Mouse (Mus musculus): ENCODE measurements around the gene Svbp. TPM values are rescaled to one million over a fixed set of nuclear protein-coding genes. Genes with fewer than 3 reads are reported as not detected.

The Svbp gene
- polyA plus RNA-seq, 1 experiment: 26.4 TPM

- DNase-seq: no peak
- H3K27ac ChIP-seq (ENCODE audit: insufficient read depth, low read length): no peak overlapping the region
- no peak overlapping the region for H3K4me3 ChIP-seq (replicated peaks; ENCODE audit: insufficient read depth, low read depth, low read length)
- no peak for TF ChIP-seq CTCF (IDR thresholded peaks at IDR 0.05; ENCODE audit: borderline replicate concordance, insufficient read depth, low read depth, low read length)
- no peak for TF ChIP-seq POLR2A (IDR thresholded peaks at IDR 0.05; ENCODE audit: borderline replicate concordance, insufficient read depth, low read length)
- no peaks in the 10 kb centered on the region for H3K27me3 ChIP-seq (ENCODE audit: control insufficient read depth, insufficient read depth, low read length)
- WGBS: 90% methylated on average over 7 of the region's 7 CpGs
- no peaks in the 10 kb centered on the region for H3K4me1 ChIP-seq (ENCODE audit: control insufficient read depth, insufficient read depth, low read length)
These were observed 29.2 kb upstream of the Svbp start for GRCm38 (mm10) chr4:119165916-119166315.

GRCm38 (mm10) chr4:119167068-119167467 is 28.0 kb upstream of the Svbp start:
- 94% methylated on average over 4 of the region's 4 CpGs for WGBS
- no peak overlapping the region for H3K4me3 ChIP-seq (replicated peaks; ENCODE audit: insufficient read depth, low read depth, low read length)
- H3K4me1 ChIP-seq (ENCODE audit: control insufficient read depth, insufficient read depth, low read length): no peaks in the 10 kb centered on the region
- no peak for DNase-seq
- H3K27me3 ChIP-seq (ENCODE audit: control insufficient read depth, insufficient read depth, low read length): no peaks in the 10 kb centered on the region
- TF ChIP-seq POLR2A (IDR thresholded peaks at IDR 0.05; ENCODE audit: borderline replicate concordance, insufficient read depth, low read length): no peak
- no peak for TF ChIP-seq CTCF (IDR thresholded peaks at IDR 0.05; ENCODE audit: borderline replicate concordance, insufficient read depth, low read depth, low read length)
- no peak overlapping the region for H3K27ac ChIP-seq (ENCODE audit: insufficient read depth, low read length)

DNA sequence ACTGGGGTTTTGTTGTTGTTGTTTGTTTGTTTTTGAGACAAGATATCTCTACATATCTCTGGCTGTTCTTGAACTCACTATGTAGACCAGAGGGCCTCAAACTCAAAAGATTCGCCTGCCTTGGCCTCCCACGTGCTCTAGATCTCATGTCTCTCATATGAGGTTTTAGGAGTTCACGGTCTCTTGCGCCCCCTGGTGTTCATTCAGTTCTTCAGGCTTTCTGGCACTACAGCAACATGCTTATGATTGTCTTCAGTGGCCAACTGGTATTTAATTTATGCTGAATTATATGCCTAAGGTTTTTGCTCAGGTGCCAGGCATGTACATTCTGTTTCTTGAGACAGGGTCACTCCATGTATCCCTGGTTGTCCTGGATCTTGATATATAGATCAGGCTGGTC is 27.4 kb upstream of the Svbp start:
- no peak overlapping the region for H3K4me3 ChIP-seq (replicated peaks; ENCODE audit: insufficient read depth, low read depth, low read length)
- 5% methylated on average over 4 of the region's 4 CpGs for WGBS
- no peaks in the 10 kb centered on the region for H3K4me1 ChIP-seq (ENCODE audit: control insufficient read depth, insufficient read depth, low read length)
- no peaks in the 10 kb centered on the region for H3K27me3 ChIP-seq (ENCODE audit: control insufficient read depth, insufficient read depth, low read length)
- DNase-seq: peak; percentile 76 to 82
- no peak for TF ChIP-seq POLR2A (IDR thresholded peaks at IDR 0.05; ENCODE audit: borderline replicate concordance, insufficient read depth, low read length)
- peak; percentile 83 for TF ChIP-seq CTCF (IDR thresholded peaks at IDR 0.05; ENCODE audit: borderline replicate concordance, insufficient read depth, low read depth, low read length)
- H3K27ac ChIP-seq (ENCODE audit: insufficient read depth, low read length): no peak overlapping the region

DNA sequence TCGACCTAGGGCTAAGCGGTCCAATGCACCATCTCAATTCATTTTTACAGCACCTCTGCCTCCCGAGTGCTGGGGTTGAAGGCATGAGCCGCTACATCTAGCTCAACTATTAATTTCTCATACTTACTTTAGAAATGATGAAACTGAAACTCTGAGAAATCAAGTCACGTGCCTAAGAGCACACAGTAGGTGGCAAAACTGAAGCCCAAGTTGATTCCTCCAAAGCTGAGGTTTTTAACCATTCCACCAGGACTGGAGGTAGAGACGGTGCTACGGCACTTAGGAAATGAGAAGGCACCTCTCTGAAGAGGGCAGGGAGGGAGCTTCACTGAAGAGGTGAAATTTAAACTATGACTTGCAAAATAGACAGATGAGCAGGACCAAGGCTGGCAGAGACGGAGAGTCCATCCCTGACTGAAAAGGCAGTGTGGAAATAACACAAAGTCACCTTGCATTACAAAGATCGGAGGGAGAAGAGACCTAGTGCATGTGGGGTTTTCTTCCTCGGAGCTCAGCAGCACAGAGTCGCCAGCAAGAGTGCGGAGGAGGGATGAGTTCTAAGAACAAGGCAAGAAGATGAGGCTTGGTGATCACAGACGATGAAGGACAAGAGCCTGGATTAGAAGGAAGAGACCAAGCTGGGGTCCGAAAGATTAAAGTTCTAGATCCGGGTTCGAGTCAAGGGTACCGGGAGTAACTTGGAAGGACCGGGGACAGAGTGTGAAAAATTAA is 22.0 kb upstream of the Svbp start:
- DNase-seq: no peak
- Histone ChIP-seq H3K4me1 (ENCODE audit: control insufficient read depth, insufficient read depth, low read length) (no peaks in the 10 kb centered on the region), H3K27ac (ENCODE audit: insufficient read depth, low read length) (peak overlapping the region; percentile 88; the same call in 1 of the 2 replicates), H3K4me3 (replicated peaks; ENCODE audit: insufficient read depth, low read depth, low read length) (peak overlapping the region; percentile 96), H3K27me3 (ENCODE audit: control insufficient read depth, insufficient read depth, low read length) (no peaks in the 10 kb centered on the region)
- TF ChIP-seq POLR2A (IDR thresholded peaks at IDR 0.05; ENCODE audit: borderline replicate concordance, insufficient read depth, low read length): no peak
- TF ChIP-seq CTCF (IDR thresholded peaks at IDR 0.05; ENCODE audit: borderline replicate concordance, insufficient read depth, low read depth, low read length): no peak
- WGBS: 28% methylated on average over 18 of the region's 18 CpGs

GRCm38 (mm10) chr4:119173851-119174453 is 21.2 kb upstream of the Svbp start, which contains the start of gene Zfp691:
TSS of gene Zfp691 (minus strand) at chr4:119174195.
- WGBS: under 1% methylated on average over 40 of the region's 40 CpGs
- no peaks in the 10 kb centered on the region for H3K27me3 ChIP-seq (ENCODE audit: control insufficient read depth, insufficient read depth, low read length)
- H3K4me3 ChIP-seq (replicated peaks; ENCODE audit: insufficient read depth, low read depth, low read length): peak within 1 kb of the TSS; percentile 96
- DNase-seq: peak; percentile 94 to 98
- peak; percentile 95 for TF ChIP-seq POLR2A (IDR thresholded peaks at IDR 0.05; ENCODE audit: borderline replicate concordance, insufficient read depth, low read length)
- TF ChIP-seq CTCF (IDR thresholded peaks at IDR 0.05; ENCODE audit: borderline replicate concordance, insufficient read depth, low read depth, low read length): no peak
- H3K4me1 ChIP-seq (ENCODE audit: control insufficient read depth, insufficient read depth, low read length): no peaks in the 10 kb centered on the region
- H3K27ac ChIP-seq (ENCODE audit: insufficient read depth, low read length): peak within 1 kb of the TSS; percentile 88

GRCm38 (mm10) chr4:119177702-119178101 is 17.4 kb upstream of the Svbp start:
- Histone ChIP-seq H3K4me3 (replicated peaks; ENCODE audit: insufficient read depth, low read depth, low read length) (no peak overlapping the region), H3K27me3 (ENCODE audit: control insufficient read depth, insufficient read depth, low read length) (no peaks in the 10 kb centered on the region; the same call in 1 of the 2 replicates), H3K27ac (ENCODE audit: insufficient read depth, low read length) (no peak overlapping the region), H3K4me1 (ENCODE audit: control insufficient read depth, insufficient read depth, low read length) (no peaks in the 10 kb centered on the region)
- WGBS: 59% methylated on average over 5 of the region's 5 CpGs
- DNase-seq: no peak
- TF ChIP-seq POLR2A (IDR thresholded peaks at IDR 0.05; ENCODE audit: borderline replicate concordance, insufficient read depth, low read length) (no peak), CTCF (IDR thresholded peaks at IDR 0.05; ENCODE audit: borderline replicate concordance, insufficient read depth, low read depth, low read length) (no peak)

DNA sequence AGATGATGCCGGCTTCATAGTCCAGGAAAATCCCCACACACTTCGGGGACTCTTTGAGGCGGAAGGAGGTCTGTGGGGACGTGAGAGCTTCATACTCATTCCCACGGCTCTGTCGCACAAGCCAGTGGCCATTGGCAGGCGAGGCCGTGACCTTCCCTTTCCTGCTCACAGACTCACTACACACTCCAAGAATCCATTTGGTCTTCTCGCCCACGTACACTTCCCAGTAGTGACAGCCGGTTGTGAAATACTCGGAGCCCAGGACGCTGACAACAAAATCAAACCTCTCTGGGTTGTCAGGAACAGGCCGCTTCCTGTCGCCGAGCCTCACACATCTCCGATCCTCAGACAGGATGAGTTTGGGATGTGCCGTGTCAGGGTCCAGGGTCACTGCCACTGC is 16.8 kb upstream of the Svbp start:
- Histone ChIP-seq H3K4me3 (replicated peaks; ENCODE audit: insufficient read depth, low read depth, low read length) (no peak overlapping the region), H3K27me3 (ENCODE audit: control insufficient read depth, insufficient read depth, low read length) (no peaks in the 10 kb centered on the region; the same call in 1 of the 2 replicates), H3K27ac (ENCODE audit: insufficient read depth, low read length) (no peak overlapping the region), H3K4me1 (ENCODE audit: control insufficient read depth, insufficient read depth, low read length) (no peaks in the 10 kb centered on the region)
- TF ChIP-seq CTCF (IDR thresholded peaks at IDR 0.05; ENCODE audit: borderline replicate concordance, insufficient read depth, low read depth, low read length) (no peak), POLR2A (IDR thresholded peaks at IDR 0.05; ENCODE audit: borderline replicate concordance, insufficient read depth, low read length) (no peak)
- 78% methylated on average over 18 of the region's 18 CpGs for WGBS
- DNase-seq: no peak

All from cerebellum, adult 2 months (tissue).